Mouse (Mus musculus) liver, postnatal 0 days (tissue): ENCODE measurements around the gene Mgat3.

ENCODE experiments used
- CTCF ChIP-seq: sonication (generic); IDR thresholded peaks from 2 replicates; pipeline ENCODE4 v1.5.1; 2016; ENCODE audit warnings: antibody characterized with exemption, low read depth
- EP300 ChIP-seq: IDR thresholded peaks from 2 replicates; pipeline ENCODE4 v1.6.1; 2016; ENCODE audit warnings: antibody characterized with exemption, low read depth, mild to moderate bottlenecking

DNA sequence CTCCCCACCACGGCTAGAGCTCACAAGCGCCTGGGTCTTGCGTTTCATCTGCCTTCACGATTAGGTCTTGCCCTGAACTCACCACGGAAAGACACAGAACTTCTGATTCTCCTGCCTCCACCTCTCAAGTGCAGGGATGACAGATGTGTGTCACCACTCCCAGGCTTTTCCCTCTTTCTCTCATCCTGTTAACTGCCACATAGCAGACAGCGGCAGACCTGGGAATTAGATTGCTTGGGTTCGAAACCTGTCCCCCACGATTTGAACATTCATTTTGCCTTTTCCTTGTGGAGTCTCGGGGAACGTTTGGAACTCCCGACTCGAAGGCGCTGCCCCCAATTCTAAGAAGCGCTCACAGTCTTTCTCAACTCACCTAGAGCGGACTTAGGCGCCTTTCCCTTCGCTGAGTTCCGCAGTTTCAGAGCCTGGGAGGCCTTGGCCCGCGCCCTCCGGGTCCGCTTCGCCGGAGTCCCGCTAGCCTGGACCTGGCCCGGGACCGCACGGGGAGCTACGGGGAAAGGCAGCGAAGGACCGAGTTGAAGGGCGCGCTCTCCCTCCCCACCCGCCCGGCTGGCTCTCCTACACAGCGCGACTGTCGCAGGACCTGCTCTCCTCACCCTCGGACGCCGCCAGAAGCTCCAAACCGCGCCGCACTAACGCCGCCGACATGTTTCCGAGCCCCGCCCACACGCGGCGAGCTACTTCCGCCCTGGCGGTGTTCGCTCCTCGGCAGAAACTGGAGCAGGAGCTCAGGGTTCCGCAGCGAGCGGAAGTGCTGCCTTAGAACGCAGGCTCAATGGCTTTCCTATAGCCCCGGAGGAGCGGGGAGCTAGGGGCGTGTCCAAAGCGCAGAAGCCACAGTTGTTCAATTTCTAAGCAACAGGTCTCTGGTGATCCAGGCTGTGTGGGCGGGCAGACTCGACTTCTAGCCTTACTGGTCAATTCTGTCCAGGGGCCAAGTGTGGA, 90.4 kb downstream of the Mgat3 start, which contains the start of gene Rps19bp1:
- no peak for TF ChIP-seq CTCF
- no peak for TF ChIP-seq EP300
